ENCODE assay signal across 10 mouse cellular contexts in the genomic region with DNA sequence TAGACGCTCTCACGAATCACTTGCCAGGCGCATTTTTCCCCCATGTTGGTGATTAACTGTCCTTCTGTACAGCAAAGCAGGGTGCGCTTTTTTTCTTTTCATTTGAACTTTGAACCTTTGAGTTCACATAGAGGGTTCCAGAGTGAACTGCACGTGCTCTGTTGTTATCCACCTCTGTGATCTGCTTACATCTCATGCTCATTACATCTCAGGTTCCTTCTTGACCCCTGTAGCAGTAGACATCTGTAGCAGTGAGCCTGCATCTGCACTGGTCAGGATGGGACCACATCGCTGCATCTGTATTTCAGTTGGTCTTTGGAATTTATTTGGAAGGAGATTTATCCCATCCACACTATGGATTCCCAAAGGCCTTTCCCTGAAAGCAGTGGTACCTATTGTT.
A peak's percentile ranks its signal among the peaks of the same experiment; 100 is the strongest.
DNase-seq lines count a peak whose midpoint lies in the region; ATAC-seq and TF ChIP-seq lines count a peak whose summit lies in the region.
"Had no signal": no experiment of that assay in that cellular context is flagged by ENCODE, and none has a peak within 500 bp of the region (broad histone marks: within the 10 kb centered on the region; RNA-seq: fewer than 3 reads in every experiment).

No protein-coding gene starts in this region.

- TF ChIP-seq EP300 in liver, postnatal 0 days (IDR thresholded peaks at IDR 0.05; ENCODE audit: low read depth), result no peak

- intact Hi-C loops in heart, postnatal 10 days (cut with DNase I), result loop anchor here (5.0 kb wide), 1 partner anchor 70 kb away; no protein-coding TSS in a partner anchor

- no peaks in the 10 kb centered on the region for H3K4me1 ChIP-seq in heart, embryonic 15.5 days (replicated peaks)
- H3K4me1 ChIP-seq in forebrain, embryonic 14.5 days (ENCODE audit: control insufficient read depth, insufficient read depth, low read length), result peaks cover 20% of the 10 kb centered on the region; the same call in 1 of the 2 replicates
- H3K4me1 ChIP-seq in kidney, embryonic 16.5 days (ENCODE audit: insufficient read depth, low read length), result peaks cover 13% of the 10 kb centered on the region
- H3K4me1 ChIP-seq in neural tube, embryonic 12.5 days, result peaks cover 20% of the 10 kb centered on the region
- no peaks in the 10 kb centered on the region for H3K4me1 ChIP-seq in liver, postnatal 0 days (ENCODE audit: insufficient read depth)

- no peak for DNase-seq in heart, postnatal 10 days
- peak; percentile 38 for DNase-seq in forebrain, embryonic 14.5 days (ENCODE audit: low spot score)
- no peak for DNase-seq in layer of hippocampus, adult 8-10 months (ENCODE audit: low spot score in 2 of 2)
- DNase-seq in liver, postnatal 0 days, result no peak
- no peak for DNase-seq in urinary bladder, postnatal 25 days (ENCODE audit: low spot score)
- DNase-seq: cerebellum, adult 11 months; layer of hippocampus, postnatal 36 days had no signal

- no peak overlapping the region for H3K4me2 ChIP-seq in heart, embryonic 15.5 days
- H3K4me2 ChIP-seq in forebrain, embryonic 14.5 days (ENCODE audit: low read length), result peak overlapping the region; percentile 54
- peak overlapping the region; percentile 16; the same call in 1 of the 2 replicates for H3K4me2 ChIP-seq in kidney, embryonic 16.5 days (replicated peaks; ENCODE audit: low read depth, low read length)
- H3K4me2 ChIP-seq in neural tube, embryonic 12.5 days (replicated peaks), result peak overlapping the region; percentile 58
- H3K4me2 ChIP-seq in liver, postnatal 0 days (ENCODE audit: low read depth, low read length), result no peak overlapping the region

- no peaks in the 10 kb centered on the region for H3K36me3 ChIP-seq in heart, embryonic 15.5 days
- H3K36me3 ChIP-seq in forebrain, embryonic 14.5 days (ENCODE audit: control insufficient read depth, insufficient read depth, low read length), result peaks cover 3% of the 10 kb centered on the region; the same call in 1 of the 2 replicates
- no peaks in the 10 kb centered on the region for H3K36me3 ChIP-seq in kidney, embryonic 16.5 days (ENCODE audit: insufficient read depth, low read length)
- no peaks in the 10 kb centered on the region for H3K36me3 ChIP-seq in neural tube, embryonic 12.5 days
- no peaks in the 10 kb centered on the region for H3K36me3 ChIP-seq in liver, postnatal 0 days (replicated peaks; ENCODE audit: insufficient read depth, low read length)

- no peaks in the 10 kb centered on the region for H3K27me3 ChIP-seq in heart, embryonic 15.5 days
- no peaks in the 10 kb centered on the region for H3K27me3 ChIP-seq in forebrain, embryonic 14.5 days (replicated peaks; ENCODE audit: control insufficient read depth, insufficient read depth, low read length)
- no peaks in the 10 kb centered on the region for H3K27me3 ChIP-seq in kidney, embryonic 16.5 days (ENCODE audit: insufficient read depth, low read length)
- H3K27me3 ChIP-seq in neural tube, embryonic 12.5 days (replicated peaks), result no peaks in the 10 kb centered on the region
- no peaks in the 10 kb centered on the region for H3K27me3 ChIP-seq in liver, postnatal 0 days (ENCODE audit: insufficient read depth, low read length)

- WGBS in heart, embryonic 15.5 days, result 80% methylated on average over 6 of the region's 6 CpGs
- WGBS in forebrain, embryonic 14.5 days, result 45% methylated on average over 6 of the region's 6 CpGs
- 46% methylated on average over 6 of the region's 6 CpGs for WGBS in kidney, embryonic 16.5 days
- 37% methylated on average over 6 of the region's 6 CpGs for WGBS in neural tube, embryonic 12.5 days
- WGBS in liver, postnatal 0 days (ENCODE audit: insufficient replicate concordance), result 72% methylated on average over 6 of the region's 6 CpGs

- no peak for ATAC-seq in heart, embryonic 15.5 days (replicated peaks; ENCODE audit: insufficient number of reproducible peaks, insufficient read depth, low FRiP score, low read depth)
- no peak for ATAC-seq in forebrain, embryonic 14.5 days
- ATAC-seq in kidney, embryonic 16.5 days (ENCODE audit: low FRiP score, low TSS enrichment), result peak; percentile 42; the same call in 1 of the 2 replicates
- ATAC-seq in neural tube, embryonic 12.5 days (ENCODE audit: low FRiP score, low read depth), result no peak
- no peak for ATAC-seq in liver, postnatal 0 days

- no peak overlapping the region for H3K4me3 ChIP-seq in heart, embryonic 15.5 days
- peak overlapping the region; percentile 41 for H3K4me3 ChIP-seq in forebrain, embryonic 14.5 days (ENCODE audit: low read depth, low read length)
- no peak overlapping the region for H3K4me3 ChIP-seq in kidney, embryonic 16.5 days (ENCODE audit: low read length)
- peak overlapping the region; percentile 20 for H3K4me3 ChIP-seq in neural tube, embryonic 12.5 days
- H3K4me3 ChIP-seq in liver, postnatal 0 days (ENCODE audit: low read depth, low read length), result no peak overlapping the region

- H3K9ac ChIP-seq in heart, embryonic 15.5 days, result no peak overlapping the region
- H3K9ac ChIP-seq in forebrain, embryonic 14.5 days (ENCODE audit: low read length), result peak overlapping the region; percentile 49
- no peak overlapping the region for H3K9ac ChIP-seq in kidney, embryonic 16.5 days (replicated peaks; ENCODE audit: low read length)
- H3K9ac ChIP-seq in neural tube, embryonic 12.5 days, result peak overlapping the region; percentile 45; the same call in 1 of the 2 replicates
- no peak overlapping the region for H3K9ac ChIP-seq in liver, postnatal 0 days (replicated peaks)

- 0 out of 2 replicates have a peak overlapping the region, but pooled peaks have one; percentile 4 for H3K27ac ChIP-seq in heart, embryonic 15.5 days
- H3K27ac ChIP-seq in forebrain, embryonic 14.5 days (ENCODE audit: low read depth, low read length), result peak overlapping the region; percentile 62; the same call in 1 of the 2 replicates
- H3K27ac ChIP-seq in kidney, embryonic 16.5 days (ENCODE audit: low read length), result 0 out of 2 replicates have a peak overlapping the region, but pooled peaks have one; percentile 28
- no peak overlapping the region for H3K27ac ChIP-seq in neural tube, embryonic 12.5 days
- no peak overlapping the region for H3K27ac ChIP-seq in liver, postnatal 0 days (ENCODE audit: low read depth)

- no peaks in the 10 kb centered on the region for H3K9me3 ChIP-seq in heart, embryonic 15.5 days (replicated peaks)
- H3K9me3 ChIP-seq in forebrain, embryonic 14.5 days (replicated peaks; ENCODE audit: control insufficient read depth, low read length), result no peaks in the 10 kb centered on the region
- H3K9me3 ChIP-seq in kidney, embryonic 16.5 days (ENCODE audit: low read length), result 0 out of 2 replicates have a peak, but pooled peaks cover 4% of the 10 kb centered on the region
- H3K9me3 ChIP-seq in neural tube, embryonic 12.5 days, result no peaks in the 10 kb centered on the region
- no peaks in the 10 kb centered on the region for H3K9me3 ChIP-seq in liver, postnatal 0 days (ENCODE audit: low read length)

- no peak for TF ChIP-seq CTCF in liver, postnatal 0 days (IDR thresholded peaks at IDR 0.05; ENCODE audit: low read depth)

Comparison
In these comparisons a context has a peak if more than half of its experiments do, and no peak if none do; other contexts are left out.
1. H3K27ac ChIP-seq: peak in heart, embryonic 15.5 days (single experiment), forebrain, embryonic 14.5 days (single experiment) and kidney, embryonic 16.5 days (single experiment); none in neural tube, embryonic 12.5 days (single experiment) and liver, postnatal 0 days (single experiment).
2. H3K4me2 ChIP-seq: peak in forebrain, embryonic 14.5 days (single experiment), kidney, embryonic 16.5 days (single experiment) and neural tube, embryonic 12.5 days (single experiment); none in heart, embryonic 15.5 days (single experiment) and liver, postnatal 0 days (single experiment).
3. H3K4me3 ChIP-seq: peak in forebrain, embryonic 14.5 days (single experiment) and neural tube, embryonic 12.5 days (single experiment); none in heart, embryonic 15.5 days (single experiment), kidney, embryonic 16.5 days (single experiment) and liver, postnatal 0 days (single experiment).
4. H3K9ac ChIP-seq: peak in forebrain, embryonic 14.5 days (single experiment) and neural tube, embryonic 12.5 days (single experiment); none in heart, embryonic 15.5 days (single experiment), kidney, embryonic 16.5 days (single experiment) and liver, postnatal 0 days (single experiment).